Mouse (Mus musculus): ENCODE measurements around the gene Slc16a7.

GRCm38 (mm10) chr10:125275149-125275848 is 114.0 kb downstream of the Slc16a7 start:
- no peak for TF ChIP-seq CTCF (IDR thresholded peaks at IDR 0.05; ENCODE audit: low read depth)
- TF ChIP-seq EP300 (optimal IDR thresholded peaks at IDR 0.05): no peak
